Mouse (Mus musculus) embryonic facial prominence, embryonic 15.5 days (tissue): ENCODE data around the gene Rhog. TPM values are rescaled to one million over a fixed set of nuclear protein-coding genes. Genes with fewer than 3 reads are reported as not detected.

Source experiments
- ATAC-seq: fragments of 200-750 bp; cut with Nextera tagmentation; 2 replicates; pipeline ENCODE4 v1.8.0; 2017; ENCODE audit warnings: low read depth, moderate TSS enrichment; ENCODE audit not compliant: insufficient number of reproducible peaks, low FRiP score, low TSS enrichment
- H3K27ac ChIP-seq: fragments of 300-500 bp; sonication (generic); replicated peaks from 2 replicates; pipeline ENCODE4 v1.5.1; 2015; ENCODE audit warnings: mild to moderate bottlenecking, inconsistent platforms
- H3K27me3 ChIP-seq: fragments of 300-500 bp; sonication (generic); 2 replicates; pipeline ENCODE4 v1.6.1; 2015; ENCODE audit warnings: inconsistent platforms
- H3K36me3 ChIP-seq: fragments of 300-500 bp; sonication (generic); 2 replicates; pipeline ENCODE4 v1.6.1; 2015; ENCODE audit warnings: mild to moderate bottlenecking, inconsistent platforms
- H3K4me1 ChIP-seq: fragments of 300-500 bp; sonication (generic); 2 replicates; pipeline ENCODE4 v1.6.1; 2015; ENCODE audit warnings: inconsistent platforms
- H3K4me2 ChIP-seq: fragments of 300-500 bp; sonication (generic); replicated peaks from 2 replicates; pipeline ENCODE4 v1.6.1; 2015; ENCODE audit warnings: mild to moderate bottlenecking, inconsistent platforms
- H3K4me3 ChIP-seq: fragments of 300-500 bp; sonication (generic); replicated peaks from 2 replicates; pipeline ENCODE4 v1.5.1; 2015; ENCODE audit warnings: mild to moderate bottlenecking, inconsistent platforms
- H3K9ac ChIP-seq: fragments of 300-500 bp; sonication (generic); 2 replicates; pipeline ENCODE4 v1.6.1; 2015; ENCODE audit warnings: inconsistent platforms
- H3K9me3 ChIP-seq: fragments of 300-500 bp; sonication (generic); replicated peaks from 2 replicates; pipeline ENCODE4 v1.6.1; 2016; ENCODE audit warnings: inconsistent platforms
- WGBS: fragments of 180-500 bp; shearing (Covaris S2); methylation state at CpG from one replicate; pipeline ENCODE4 v1.1.7; 2015; 5-methylcytosine and 5-hydroxymethylcytosine counted together
- polyA plus RNA-seq: library from polyadenylated mRNA; unstranded; fragments of >200 nt; fragmentation: Nextera tagmentation; extraction: Ambion mirVana; gene quantifications from 2 replicates; pipeline ENCODE4 v1.2.1, GENCODE M21; 2015

Gene Rhog
- polyA plus RNA-seq, 1 experiment from 2014 or later: 69.9 TPM

GRCm38 (mm10) chr7:102242371-102242770, 13.5 kb downstream of the Rhog start:
- Histone ChIP-seq H3K27me3 (no peaks in the 10 kb centered on the region), H3K9ac (no peak overlapping the region), H3K4me3 (no peak overlapping the region), H3K9me3 (no peaks in the 10 kb centered on the region), H3K36me3 (peaks cover 50% of the 10 kb centered on the region), H3K4me2 (no peak overlapping the region), H3K4me1 (peaks cover 21% of the 10 kb centered on the region), H3K27ac (no peak overlapping the region)
- WGBS: 69% methylated on average over 5 of the region's 5 CpGs
- no peak for ATAC-seq

DNA sequence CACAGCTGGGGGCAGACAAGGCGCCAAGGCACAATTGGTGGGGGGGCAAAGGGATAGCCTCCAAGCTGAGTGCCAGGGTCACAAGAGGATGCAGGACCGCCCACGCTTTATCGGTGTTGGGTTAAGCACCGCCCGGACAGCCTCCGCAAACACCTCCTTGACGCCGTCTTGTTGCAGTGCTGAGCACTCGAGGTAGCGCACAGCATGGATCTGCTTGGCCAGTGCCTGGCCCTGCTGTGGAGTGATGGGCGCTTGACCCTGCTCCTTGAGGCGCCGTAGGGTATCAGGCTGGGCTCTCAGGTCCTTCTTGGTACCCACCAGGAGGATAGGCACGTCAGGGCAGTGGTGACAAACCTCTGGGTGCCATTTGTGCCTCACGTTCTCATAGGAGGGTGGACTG, 16.3 kb downstream of the Rhog start:
- no peak overlapping the region for H3K27ac ChIP-seq
- peaks cover 74% of the 10 kb centered on the region for H3K36me3 ChIP-seq
- H3K9ac ChIP-seq: no peak overlapping the region
- peaks cover 3% of the 10 kb centered on the region; the same call in 1 of the 2 replicates for H3K4me1 ChIP-seq
- no peaks in the 10 kb centered on the region for H3K27me3 ChIP-seq
- H3K9me3 ChIP-seq: no peaks in the 10 kb centered on the region
- no peak overlapping the region for H3K4me2 ChIP-seq
- WGBS: 91% methylated on average over 16 of the region's 16 CpGs
- H3K4me3 ChIP-seq: no peak overlapping the region
- no peak; the same call in 1 of the 2 replicates for ATAC-seq

- no peak overlapping the region for H3K4me3 ChIP-seq
- no peak overlapping the region for H3K9ac ChIP-seq
- no peaks in the 10 kb centered on the region for H3K9me3 ChIP-seq
- ATAC-seq: no peak
- no peaks in the 10 kb centered on the region for H3K4me1 ChIP-seq
- 71% methylated on average over 8 of the region's 8 CpGs for WGBS
- no peak overlapping the region for H3K4me2 ChIP-seq
- peaks cover 74% of the 10 kb centered on the region for H3K36me3 ChIP-seq
- H3K27me3 ChIP-seq: no peaks in the 10 kb centered on the region
- H3K27ac ChIP-seq: no peak overlapping the region
Measured at GRCm38 (mm10) chr7:102238686-102239286, 17.1 kb downstream of the Rhog start.

GRCm38 (mm10) chr7:102233059-102233458, 22.8 kb downstream of the Rhog start:
- H3K27ac ChIP-seq: no peak overlapping the region
- no peaks in the 10 kb centered on the region for H3K27me3 ChIP-seq
- ATAC-seq: no peak
- H3K4me3 ChIP-seq: no peak overlapping the region
- H3K9me3 ChIP-seq: no peaks in the 10 kb centered on the region
- H3K36me3 ChIP-seq: peaks cover 49% of the 10 kb centered on the region
- H3K4me1 ChIP-seq: no peaks in the 10 kb centered on the region
- no peak overlapping the region for H3K4me2 ChIP-seq
- WGBS: 69% methylated on average over 4 of the region's 4 CpGs
- no peak overlapping the region for H3K9ac ChIP-seq

DNA sequence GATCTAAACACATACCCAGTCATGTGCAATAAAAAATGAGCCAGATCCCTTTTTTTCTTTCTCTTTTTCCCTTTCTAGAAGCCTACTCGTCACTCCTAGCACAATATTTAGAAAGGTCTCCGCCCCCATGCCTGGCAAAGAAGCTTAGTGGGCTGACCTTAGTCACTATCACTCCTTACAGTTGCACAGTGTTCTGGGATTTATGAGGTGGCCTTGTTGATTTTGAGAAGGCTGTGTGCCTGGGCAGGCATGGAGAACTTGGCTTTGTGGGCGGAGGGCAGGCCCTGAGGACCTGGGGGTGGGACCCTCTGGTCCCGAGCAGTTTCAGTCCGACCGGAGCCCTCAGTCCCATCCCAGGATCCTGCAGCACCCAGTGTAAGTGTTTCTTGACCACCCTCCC, 26.0 kb downstream of the Rhog start:
- WGBS: 90% methylated on average over 6 of the region's 6 CpGs
- no peak for ATAC-seq

GRCm38 (mm10) chr7:102228049-102228670, 27.7 kb downstream of the Rhog start:
- Histone ChIP-seq H3K4me3 (no peak overlapping the region), H3K9ac (no peak overlapping the region), H3K4me2 (no peak overlapping the region), H3K27me3 (no peaks in the 10 kb centered on the region), H3K27ac (no peak overlapping the region), H3K9me3 (no peaks in the 10 kb centered on the region), H3K36me3 (peaks cover 26% of the 10 kb centered on the region), H3K4me1 (peaks cover 5% of the 10 kb centered on the region; the same call in 1 of the 2 replicates)
- WGBS: 85% methylated on average over 4 of the region's 4 CpGs
- ATAC-seq: no peak

More for the DNA sequence above, 26.0 kb downstream of the Rhog start:
- Histone ChIP-seq H3K36me3 (peaks cover 26% of the 10 kb centered on the region), H3K4me2 (no peak overlapping the region), H3K27ac (no peak overlapping the region), H3K4me3 (no peak overlapping the region), H3K27me3 (no peaks in the 10 kb centered on the region), H3K9me3 (no peaks in the 10 kb centered on the region), H3K9ac (no peak overlapping the region), H3K4me1 (no peaks in the 10 kb centered on the region)

DNA sequence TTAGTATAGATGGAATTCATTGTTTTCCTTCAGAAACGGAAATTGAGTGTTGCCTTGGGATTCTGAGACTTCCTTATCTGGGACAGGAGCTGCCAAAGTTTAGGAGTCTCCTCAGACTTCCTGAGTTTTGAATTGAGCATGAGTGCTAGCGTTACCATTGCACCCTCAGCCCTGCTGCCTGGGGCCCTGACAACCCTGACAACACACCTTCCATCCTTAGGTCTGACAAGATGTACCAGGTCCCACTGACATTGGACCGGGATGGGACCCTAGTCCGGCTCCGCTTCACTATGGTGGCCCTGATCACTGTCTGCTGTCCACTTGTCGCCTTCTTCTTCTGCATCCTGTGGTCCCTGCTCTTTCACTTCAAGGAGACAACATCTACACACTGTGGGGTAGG, 29.8 kb downstream of the Rhog start:
- Histone ChIP-seq H3K4me3 (no peak overlapping the region), H3K27me3 (no peaks in the 10 kb centered on the region), H3K9me3 (no peaks in the 10 kb centered on the region), H3K4me1 (peaks cover 5% of the 10 kb centered on the region; the same call in 1 of the 2 replicates), H3K27ac (no peak overlapping the region), H3K9ac (no peak overlapping the region), H3K4me2 (no peak overlapping the region), H3K36me3 (peaks cover 26% of the 10 kb centered on the region)
- no peak for ATAC-seq
- WGBS: 93% methylated on average over 6 of the region's 6 CpGs

GRCm38 (mm10) chr7:102223883-102224738, 31.7 kb downstream of the Rhog start:
- Histone ChIP-seq H3K27ac (0 out of 2 replicates have a peak overlapping the region, but pooled peaks have one; percentile 19), H3K36me3 (peaks cover 14% of the 10 kb centered on the region), H3K4me3 (peak overlapping the region; percentile 65), H3K27me3 (no peaks in the 10 kb centered on the region), H3K9me3 (no peaks in the 10 kb centered on the region), H3K9ac (no peak overlapping the region), H3K4me1 (peaks cover 5% of the 10 kb centered on the region; the same call in 1 of the 2 replicates), H3K4me2 (peak overlapping the region; percentile 72; the same call in 1 of the 2 replicates)
- WGBS: 80% methylated on average over 5 of the region's 5 CpGs
- no peak for ATAC-seq

DNA sequence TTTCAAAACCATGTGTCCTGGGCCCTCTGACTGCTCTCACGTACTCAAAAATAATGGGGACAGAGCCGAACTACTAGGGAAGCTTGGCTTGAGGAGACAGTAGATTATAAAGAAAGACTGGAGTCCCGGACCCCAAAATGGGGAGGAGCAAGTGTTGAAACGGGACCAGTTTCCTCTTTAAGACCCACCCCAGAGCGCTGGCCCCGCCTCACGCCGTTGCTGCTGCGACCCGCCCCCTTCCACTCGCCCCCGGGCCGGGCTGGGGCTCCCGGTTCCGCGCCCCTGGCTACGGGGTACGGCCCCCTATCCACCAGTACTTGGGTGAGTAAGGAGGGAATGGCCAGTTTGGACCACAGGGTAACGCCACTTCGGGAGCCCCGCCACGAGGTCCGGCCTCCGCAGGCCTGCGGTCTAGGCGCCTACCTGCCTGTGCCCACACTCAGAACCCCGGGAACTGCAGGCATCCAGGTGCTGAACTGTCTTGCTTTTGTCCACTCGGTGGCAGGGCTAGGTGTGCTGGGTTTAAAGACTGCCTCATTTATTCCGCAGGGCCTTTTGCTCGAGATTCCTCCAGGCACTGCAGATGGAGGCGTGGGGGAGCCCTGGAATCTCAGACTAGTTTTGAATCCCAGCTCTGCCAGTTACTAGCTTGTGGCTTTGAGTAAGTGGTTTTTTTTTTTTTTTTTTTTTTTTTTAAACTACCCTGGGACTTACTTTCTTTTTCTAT, 32.9 kb downstream of the Rhog start:
- peak overlapping the region; percentile 66 for H3K9ac ChIP-seq
- no peaks in the 10 kb centered on the region for H3K27me3 ChIP-seq
- H3K36me3 ChIP-seq: peaks cover 8% of the 10 kb centered on the region; the same call in 1 of the 2 replicates
- whole genome bisulfite sequencing: 1% methylated on average over 31 of the region's 31 CpGs
- peak overlapping the region; percentile 65 for H3K4me3 ChIP-seq
- peaks cover 5% of the 10 kb centered on the region; the same call in 1 of the 2 replicates for H3K4me1 ChIP-seq
- H3K9me3 ChIP-seq: no peaks in the 10 kb centered on the region
- peak overlapping the region; percentile 72 for H3K4me2 ChIP-seq
- peak; percentile 88 for ATAC-seq
- peak overlapping the region; percentile 85 for H3K27ac ChIP-seq

DNA sequence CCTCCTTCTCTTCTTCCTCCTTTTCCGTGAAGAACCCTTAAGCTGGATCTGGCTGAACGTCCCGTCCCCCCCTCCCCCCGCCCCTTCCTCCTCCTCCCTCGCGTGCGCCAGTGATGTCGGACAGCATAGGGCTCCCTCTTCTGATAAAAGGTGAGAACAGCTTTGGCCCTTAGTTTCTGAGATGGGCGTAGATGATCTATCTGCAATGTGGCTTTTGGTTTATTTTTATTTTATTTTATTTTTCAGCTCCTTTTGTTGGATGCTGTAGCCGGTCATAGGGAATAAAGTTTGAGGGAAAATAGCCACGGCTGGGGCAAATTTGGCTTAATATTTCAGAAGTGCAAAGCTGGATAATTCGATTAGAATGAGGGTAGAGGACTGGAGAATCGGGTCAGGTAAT, 33.5 kb downstream of the Rhog start:
- Histone ChIP-seq H3K9ac (peak overlapping the region; percentile 66), H3K36me3 (0 out of 2 replicates have a peak, but pooled peaks cover 6% of the 10 kb centered on the region), H3K27ac (peak overlapping the region; percentile 85), H3K4me2 (peak overlapping the region; percentile 72), H3K9me3 (no peaks in the 10 kb centered on the region), H3K4me1 (peaks cover 5% of the 10 kb centered on the region; the same call in 1 of the 2 replicates), H3K27me3 (no peaks in the 10 kb centered on the region), H3K4me3 (peak overlapping the region; percentile 65)
- under 1% methylated on average over 11 of the region's 13 CpGs for WGBS
- peak; percentile 53; the same call in 1 of the 2 replicates for ATAC-seq
